ENCODE assay signal across 14 mouse cellular contexts in the genomic region with DNA sequence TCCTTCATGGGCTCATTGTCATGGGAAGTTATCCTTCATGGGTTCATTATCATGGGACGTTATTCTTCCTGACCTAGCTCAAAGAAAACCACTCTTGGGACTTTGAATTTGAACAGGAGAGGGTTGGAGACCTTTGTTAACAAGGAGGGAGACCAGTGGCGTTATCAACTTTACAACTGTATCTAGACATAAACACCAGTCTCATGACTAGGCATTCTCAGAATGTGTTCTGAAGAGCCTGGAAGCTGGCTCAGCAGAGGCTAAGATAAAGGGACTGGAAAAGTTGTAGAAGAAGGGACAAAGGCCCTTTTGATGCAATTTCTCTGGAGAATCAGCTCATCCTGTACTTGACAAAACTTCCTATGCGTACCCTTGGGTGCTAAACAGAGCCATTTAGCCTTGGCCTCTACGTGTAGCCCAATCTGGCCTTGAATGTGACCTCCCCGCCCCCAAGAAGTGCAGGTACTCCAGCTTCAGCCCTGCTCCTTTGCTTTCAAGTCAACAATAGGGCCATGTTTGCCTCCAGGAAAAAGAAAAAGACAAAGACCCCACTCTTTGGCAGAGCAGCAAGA.
"Had no signal": no experiment of that assay in that cellular context is flagged by ENCODE, and none has a peak within 500 bp of the region (broad histone marks: within the 10 kb centered on the region; RNA-seq: fewer than 3 reads in every experiment).

No protein-coding gene starts in this region.

- ATAC-seq: midbrain, embryonic 13.5 days had no signal

- H3K4me3 ChIP-seq: kidney, embryonic 15.5 days; limb, embryonic 13.5 days; liver, embryonic 15.5 days; midbrain, embryonic 13.5 days; myocyte; neural tube, embryonic 15.5 days had no signal

- H3K4me2 ChIP-seq: kidney, embryonic 15.5 days; limb, embryonic 13.5 days; liver, embryonic 15.5 days; lung, embryonic 14.5 days; midbrain, embryonic 13.5 days; neural tube, embryonic 15.5 days had no signal

- H3K27ac ChIP-seq: kidney, embryonic 15.5 days; limb, embryonic 13.5 days; liver, embryonic 15.5 days; midbrain, embryonic 13.5 days; neural tube, embryonic 15.5 days had no signal

- H3K27me3 ChIP-seq: kidney, embryonic 15.5 days; limb, embryonic 13.5 days; liver, embryonic 15.5 days; midbrain, embryonic 13.5 days; neural tube, embryonic 15.5 days had no signal

- H3K36me3 ChIP-seq: kidney, embryonic 15.5 days; limb, embryonic 13.5 days; liver, embryonic 15.5 days; midbrain, embryonic 13.5 days; neural tube, embryonic 15.5 days had no signal

- H3K9me3 ChIP-seq: kidney, embryonic 15.5 days; limb, embryonic 13.5 days; liver, embryonic 15.5 days; midbrain, embryonic 13.5 days; neural tube, embryonic 15.5 days had no signal

- H3K4me1 ChIP-seq: liver, embryonic 15.5 days had no signal

- DNase-seq: kidney, adult 2 months; kidney, postnatal 14 days; left cerebral cortex, postnatal 4 days; lung, embryonic 14.5 days; lung, postnatal 10 days; lung, postnatal 4 days; right cerebral cortex, adult 18-20 months; thymus, postnatal 36 days had no signal

- H3K9ac ChIP-seq: kidney, embryonic 15.5 days; limb, embryonic 13.5 days; liver, embryonic 15.5 days; lung, embryonic 14.5 days; midbrain, embryonic 13.5 days; neural tube, embryonic 15.5 days had no signal
